Mouse (Mus musculus): ENCODE results near the gene Ankrd22.
"Not testable (repeated sequence)": the region's sequence is repeated elsewhere in the genome, so short reads cannot be mapped to it uniquely, and the experiment has no call there.

Gene Ankrd22

DNA sequence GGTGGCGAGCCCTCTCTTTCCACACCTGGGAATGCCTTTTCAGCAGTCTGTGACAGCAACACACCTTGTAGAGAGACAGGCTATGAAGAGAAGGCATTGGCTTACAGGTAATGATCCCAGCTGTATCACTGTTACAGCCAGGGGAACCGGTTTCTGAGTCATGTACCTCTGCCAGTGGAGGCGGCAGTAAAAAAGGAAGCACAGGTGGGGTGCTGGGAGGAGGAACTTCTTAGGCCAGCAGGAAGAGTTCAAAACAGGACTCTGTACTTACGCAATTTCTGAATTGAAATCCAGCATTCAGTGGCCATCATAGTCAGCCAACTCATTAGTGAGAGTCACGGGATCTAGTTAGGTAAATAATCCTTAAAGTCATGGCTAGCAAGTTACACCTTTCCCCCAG, at the start of gene Ankrd22:
Ankrd22 (minus strand) TSS at position 163 of the 400 bp plus-strand sequence.
- in situ Hi-C loops (cut with MboI, MseI), result no loop called here

DNA sequence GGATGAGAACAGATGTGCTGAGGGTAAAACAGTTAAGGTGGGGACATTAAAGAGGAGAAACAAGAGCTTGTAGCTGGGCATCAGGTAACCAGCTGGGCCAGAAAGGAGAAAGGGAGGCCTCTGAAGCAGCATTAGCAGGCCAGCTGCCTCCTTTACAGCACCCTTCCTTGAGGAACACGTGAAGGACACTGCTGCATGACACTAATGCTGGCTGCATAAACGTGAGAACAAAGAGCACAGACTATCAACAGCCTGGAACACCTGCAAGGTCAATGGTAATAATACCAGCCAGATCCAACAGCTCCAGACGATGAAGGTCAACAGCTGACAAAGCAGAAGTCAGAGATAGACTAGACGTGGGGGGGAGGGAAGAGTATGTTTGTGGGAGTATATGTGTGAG, 48.3 kb upstream of the Ankrd22 start:
- in situ Hi-C loops (cut with MboI, MseI), result no loop called here

DNA sequence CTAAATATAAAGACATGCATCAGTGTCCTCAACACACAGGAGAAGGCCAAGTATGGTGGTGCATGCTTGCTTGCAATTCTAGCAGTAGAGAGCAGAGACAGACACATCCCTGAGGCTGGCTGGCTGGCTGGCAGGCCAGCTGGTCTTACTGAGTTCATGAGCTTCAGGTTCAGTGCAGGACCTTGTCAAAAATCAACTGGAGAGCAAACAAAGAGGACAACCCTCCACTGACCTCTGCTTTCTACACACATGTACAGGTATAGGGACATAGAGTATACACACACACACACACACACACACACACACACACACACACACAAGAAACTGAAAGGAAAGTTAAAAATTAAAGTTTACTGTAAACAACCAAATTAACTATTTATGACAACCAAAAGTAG, 47.4 kb upstream of the Ankrd22 start:
- in situ Hi-C loops (cut with MboI, MseI), result no loop called here

DNA sequence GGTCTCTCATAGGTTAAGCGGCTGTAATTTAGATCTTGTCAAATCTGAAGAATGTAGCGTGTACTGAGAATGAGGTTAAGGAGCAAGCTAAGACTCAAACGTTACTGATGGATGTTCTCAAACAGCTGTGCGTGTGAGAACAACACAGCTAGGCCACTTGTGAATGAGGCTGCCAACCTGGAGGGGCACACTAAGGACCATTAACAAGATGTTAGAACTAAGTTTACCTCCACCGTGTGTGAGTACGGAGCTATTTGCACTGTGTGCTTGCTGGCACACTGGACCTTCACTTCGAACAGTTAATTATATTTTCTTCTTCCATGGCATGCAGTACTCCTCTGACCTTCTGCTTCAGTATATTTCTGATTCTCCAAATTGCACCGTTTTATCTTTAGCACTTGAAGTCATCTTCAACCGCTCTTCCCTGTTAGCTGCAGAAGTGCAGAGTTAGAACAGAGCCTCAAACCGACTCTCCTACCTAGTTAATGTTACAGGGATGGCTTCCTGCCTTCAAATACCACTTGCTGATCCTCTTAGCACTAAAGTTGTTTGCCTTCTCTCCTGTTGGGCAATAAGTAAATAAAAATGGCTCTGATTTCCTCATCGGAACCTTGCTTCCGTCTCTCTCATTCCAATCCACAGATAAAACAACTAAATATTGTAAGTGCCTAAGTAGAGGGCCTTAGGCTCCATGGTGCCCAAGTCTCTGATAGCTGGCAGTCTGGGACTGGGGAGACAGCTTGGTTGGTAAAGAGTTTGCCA, 46.8 kb upstream of the Ankrd22 start:
- in situ Hi-C loops (cut with MboI, MseI), result no loop called here

DNA sequence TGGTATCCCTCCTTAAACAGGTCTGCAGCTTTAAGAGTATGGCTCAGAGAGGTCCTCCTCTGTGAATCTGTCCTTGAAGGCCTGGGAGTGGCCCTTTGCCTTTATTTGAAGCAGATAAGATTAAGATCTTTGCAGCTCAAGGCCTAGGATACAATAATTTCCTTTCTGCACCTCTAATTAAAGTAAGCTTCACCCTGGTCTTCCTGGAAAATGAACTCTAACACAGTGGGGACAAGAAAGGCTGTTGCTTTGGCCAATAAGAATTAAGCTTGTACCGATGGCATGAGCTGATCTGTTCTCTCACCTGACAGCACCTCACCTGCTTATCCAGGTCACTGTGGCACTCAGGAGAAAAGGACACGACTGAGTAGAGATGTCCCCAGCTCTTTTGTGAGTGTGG, 45.0 kb upstream of the Ankrd22 start:
- in situ Hi-C loops (cut with MboI, MseI), result no loop called here

DNA sequence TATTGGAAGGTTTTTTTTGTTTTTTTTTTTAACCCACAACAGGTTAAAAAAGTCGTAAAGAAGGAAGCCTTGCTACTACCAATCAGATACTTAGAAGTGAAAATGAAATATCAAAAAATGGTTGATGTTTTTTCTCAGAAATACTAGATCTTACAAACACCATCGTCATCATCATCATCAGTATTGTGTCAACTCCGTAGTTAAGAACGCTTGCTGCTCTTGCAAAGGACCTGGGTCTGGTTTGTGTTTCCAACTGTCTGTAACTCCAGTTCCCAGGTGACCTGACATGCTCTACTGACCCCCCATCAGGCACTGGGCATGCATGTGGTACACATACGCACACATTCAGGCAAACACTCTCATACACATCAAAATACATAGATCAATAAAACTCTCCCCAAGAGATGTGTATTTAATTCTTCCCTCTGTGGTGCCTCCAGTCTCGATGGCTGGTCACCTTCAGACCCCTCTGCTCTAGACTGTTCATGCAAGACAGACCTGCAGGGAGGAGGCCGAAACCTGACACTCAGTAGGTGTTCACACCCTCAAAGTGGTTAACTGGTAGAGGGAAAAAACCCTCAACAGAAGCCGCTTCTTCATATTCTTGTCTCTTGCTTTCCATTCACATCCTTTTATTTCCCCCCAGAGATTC, 44.2 kb upstream of the Ankrd22 start:
- in situ Hi-C loops (cut with MboI, MseI), result no loop called here

DNA sequence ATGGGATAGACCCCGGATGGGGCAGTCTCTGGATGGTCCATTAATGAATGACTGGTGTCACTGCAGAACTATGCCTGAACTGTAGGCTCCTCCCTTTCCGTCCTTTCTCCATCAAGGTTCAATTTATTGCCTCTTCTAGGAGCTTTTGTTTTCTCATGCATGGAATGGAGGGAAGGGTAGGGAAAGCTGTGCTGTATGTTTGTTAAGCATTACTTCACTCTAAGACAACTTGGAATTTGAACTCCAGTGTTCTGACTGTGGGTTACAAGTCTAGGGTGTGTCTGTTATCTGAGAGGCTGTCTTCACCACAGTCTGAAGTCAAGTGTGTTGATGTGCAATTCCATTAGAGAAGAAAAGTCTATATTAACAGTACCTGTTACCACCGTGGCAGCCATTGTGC, 43.2 kb upstream of the Ankrd22 start:
- in situ Hi-C loops (cut with MboI, MseI), result no loop called here

DNA sequence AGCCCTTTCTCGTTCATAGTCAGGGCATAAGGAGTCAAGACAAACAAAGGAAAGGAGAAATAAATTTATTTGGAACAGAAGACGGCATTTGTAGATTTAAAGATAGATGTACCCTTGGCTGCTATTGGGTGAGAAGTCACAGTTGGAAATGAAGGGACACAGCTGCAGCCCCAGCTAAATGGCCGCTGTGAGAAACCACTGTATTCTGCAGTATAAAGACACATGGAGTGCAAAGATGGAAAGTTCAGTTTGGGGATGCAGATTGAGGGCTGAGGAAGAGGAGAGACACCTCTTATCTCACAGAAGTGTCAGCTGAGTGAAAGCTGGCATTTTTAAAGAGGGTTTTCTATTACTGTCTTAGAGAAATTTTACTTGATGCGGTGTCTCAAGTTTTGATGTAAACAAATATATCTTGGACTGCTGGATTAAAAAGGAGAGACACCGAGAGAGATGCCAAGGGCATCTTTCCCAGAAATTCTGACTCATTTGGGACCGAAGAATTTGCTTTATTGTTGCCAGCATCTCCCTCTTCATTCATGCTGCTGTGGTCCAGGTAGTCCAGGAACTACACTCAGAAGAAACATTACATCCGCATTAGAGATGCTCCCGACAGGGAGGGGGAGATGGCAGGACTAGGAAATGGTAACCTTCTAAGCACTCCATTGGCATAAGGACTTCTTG, 41.0 kb upstream of the Ankrd22 start:
- in situ Hi-C loops (cut with MboI, MseI), result no loop called here

DNA sequence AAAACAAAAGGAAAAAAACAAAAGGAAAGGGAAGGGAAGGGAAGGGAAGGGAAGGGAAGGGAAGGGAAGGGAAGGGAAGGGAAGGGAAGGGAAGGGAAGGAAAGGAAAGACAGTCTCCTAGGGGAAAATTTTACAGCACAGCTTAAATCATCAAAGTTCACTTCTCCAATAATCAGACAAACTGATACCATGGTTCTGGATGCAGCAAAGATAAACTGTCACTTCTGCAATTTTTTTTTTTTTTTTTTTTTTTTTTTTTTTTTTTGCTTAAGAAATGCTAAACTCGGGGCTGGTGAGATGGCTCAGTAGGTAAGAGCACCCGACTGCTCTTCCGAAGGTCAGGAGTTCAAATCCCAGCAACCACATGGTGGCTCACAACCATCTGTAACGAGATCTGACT, 40.3 kb upstream of the Ankrd22 start:
- in situ Hi-C loops (cut with MboI, MseI), result not testable (repeated sequence)

DNA sequence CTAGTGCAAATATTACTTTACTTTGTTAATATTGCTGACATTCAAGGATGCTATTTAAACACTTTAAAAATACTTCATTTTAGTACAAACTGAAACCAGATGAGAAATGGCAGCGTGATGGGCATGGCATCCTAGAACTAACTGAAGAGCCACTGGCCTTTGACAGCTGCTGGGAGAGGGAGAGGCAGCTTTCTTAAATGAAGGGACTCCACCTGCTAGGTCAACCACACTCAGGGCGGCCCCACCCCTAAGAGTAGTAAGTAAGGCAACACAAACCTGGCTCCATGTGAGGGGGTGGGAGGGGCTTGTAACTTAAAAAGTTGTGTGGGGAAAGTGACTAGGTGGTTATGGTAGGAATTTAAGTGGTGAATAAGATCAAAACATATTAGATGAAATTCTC, 36.8 kb upstream of the Ankrd22 start:
- in situ Hi-C loops (cut with MboI, MseI), result no loop called here

DNA sequence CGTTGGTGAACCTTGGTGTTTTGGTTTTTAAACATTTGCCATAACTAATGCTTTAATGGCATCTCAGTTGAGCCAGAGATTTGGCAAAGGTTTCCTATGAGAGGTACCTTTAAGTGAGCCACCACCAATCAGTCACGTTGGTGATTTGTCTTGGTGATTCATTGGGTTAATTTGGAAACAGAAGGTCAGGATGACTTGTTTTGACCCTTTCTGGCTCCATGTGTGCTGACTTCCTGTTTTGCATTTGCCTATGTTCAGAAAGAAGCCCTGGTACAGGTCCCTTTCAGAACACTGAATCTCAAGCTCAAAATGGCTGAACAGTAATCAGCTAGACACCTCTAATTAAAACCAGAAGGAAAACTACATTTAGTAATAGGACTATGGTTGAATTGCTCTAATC, 33.6 kb upstream of the Ankrd22 start:
- in situ Hi-C loops (cut with MboI, MseI), result no loop called here

DNA sequence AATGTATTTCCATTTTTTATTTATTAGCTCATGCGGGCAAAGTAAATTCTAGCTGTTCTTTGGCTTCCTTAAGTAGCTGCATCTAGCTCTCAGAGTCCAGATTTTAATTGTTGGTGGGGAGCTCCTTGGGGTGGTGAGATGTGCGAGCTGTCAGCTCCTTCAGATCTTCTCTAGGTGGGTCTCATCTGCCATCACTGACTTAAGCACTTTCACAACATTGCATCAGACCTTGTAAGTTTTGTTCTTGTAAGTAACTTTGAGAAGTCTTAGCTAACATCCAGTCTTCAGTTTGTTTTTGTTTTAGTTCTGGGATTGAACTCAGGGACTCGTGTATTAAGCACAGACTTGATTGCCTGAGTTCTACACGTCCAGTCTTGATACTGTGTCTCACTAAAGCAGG, 33.0 kb upstream of the Ankrd22 start:
- in situ Hi-C loops (cut with MboI, MseI), result no loop called here

DNA sequence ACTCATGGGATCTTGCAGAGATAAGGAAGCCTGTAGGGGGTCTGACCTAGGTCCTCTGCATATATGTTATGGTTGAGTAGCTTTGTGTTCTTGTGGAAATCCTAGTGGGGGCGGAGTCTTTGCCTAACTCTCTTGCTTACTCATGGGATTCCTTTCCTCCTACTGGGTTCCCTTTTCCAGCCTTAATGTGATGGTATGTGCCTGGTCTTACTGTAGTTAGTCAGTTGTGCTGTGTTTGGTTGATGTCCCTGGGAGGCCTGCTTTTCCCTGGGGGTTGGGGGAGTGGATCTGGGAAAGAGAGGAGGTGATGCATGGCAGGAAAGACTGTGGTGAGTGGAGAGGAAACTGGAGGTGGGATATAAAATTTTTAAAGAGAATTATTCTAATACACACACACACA, 32.2 kb upstream of the Ankrd22 start:
- in situ Hi-C loops (cut with MboI, MseI), result no loop called here

DNA sequence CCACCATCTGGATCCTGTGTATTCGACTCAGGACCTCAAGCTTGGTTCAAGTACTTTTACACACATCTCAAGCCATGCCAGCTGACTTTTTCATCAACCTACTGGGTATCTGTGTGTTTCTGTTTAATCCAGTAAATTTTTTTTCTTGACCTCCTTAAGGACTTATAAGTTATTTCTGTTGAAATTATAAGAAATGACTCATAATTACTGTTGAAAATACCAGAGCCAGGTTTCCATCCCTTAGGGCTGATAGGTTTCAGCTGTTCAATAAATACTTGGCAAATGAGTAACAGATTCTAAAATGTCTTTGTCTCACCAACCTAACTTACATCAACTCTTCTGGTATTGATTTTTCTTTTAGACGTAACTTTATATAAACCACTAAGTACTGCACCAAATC, 29.2 kb upstream of the Ankrd22 start:
- in situ Hi-C loops (cut with MboI, MseI), result no loop called here

DNA sequence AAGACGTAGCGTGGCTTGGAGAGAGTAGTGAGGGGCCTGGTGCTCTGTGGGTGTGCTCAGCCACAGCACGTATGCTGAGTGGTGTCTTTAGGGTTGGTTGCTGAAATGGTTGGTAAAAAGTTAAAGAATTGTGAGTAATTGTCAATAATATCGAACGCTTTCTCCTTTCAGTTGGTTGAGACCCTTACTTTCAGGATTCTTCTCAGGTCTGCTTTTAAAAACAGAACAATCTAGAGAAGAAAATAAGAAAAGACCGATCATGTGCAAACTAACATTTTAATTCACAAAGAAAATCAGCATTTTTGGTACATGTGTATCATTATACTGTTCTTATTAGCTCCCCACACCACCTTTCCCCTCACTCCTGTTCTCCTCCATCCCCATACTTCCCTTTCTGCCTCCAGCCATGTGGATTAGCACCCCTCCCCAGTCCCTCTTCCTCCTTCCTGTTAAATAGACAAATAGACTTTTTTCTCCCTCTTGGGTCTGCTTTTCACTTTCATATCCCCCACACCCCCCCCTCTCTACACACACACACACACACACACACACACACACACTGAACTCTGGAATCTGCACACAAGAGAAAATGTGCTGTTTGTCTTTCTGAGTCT, 28.4 kb upstream of the Ankrd22 start:
- in situ Hi-C loops (cut with MboI, MseI), result no loop called here

DNA sequence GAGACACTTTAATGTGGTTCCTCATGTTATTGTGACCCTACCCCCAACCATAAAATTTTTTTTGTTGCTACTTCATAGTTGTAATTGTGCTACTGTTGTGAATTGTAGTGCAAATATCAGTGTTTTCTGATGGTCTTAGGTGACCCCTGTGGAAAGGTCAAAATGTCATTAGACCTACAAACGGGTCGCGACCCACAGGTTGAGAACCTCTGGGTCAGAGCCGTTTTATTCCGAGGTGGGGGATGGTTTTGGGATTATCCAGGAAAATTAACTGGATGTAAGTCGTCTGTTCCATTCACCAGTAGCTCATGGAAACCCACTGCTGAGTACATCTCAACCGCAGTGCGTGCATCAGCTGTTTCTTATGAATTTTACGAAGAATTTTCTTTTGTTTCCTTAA, 27.8 kb upstream of the Ankrd22 start:
- in situ Hi-C loops (cut with MboI, MseI), result no loop called here

DNA sequence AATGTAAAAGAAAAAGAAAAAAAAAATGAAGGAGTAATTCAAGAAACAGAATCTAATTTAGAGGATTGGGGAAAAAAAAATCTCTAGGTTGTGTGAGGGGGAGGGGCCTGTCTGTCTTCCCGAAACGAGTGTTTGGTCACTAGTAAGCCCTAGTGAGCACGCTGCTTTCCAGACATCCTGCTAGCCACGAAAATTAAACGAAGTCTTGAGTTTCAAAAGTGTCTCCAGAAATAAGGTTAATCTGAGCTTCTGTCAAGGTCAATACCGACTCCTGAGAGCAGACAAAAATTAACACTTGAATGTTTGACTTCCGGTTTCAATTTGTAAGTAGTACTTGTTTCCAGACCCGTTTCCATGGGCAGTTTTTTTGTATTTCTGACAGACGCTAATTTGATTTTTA, 27.3 kb upstream of the Ankrd22 start:
- in situ Hi-C loops (cut with MboI, MseI), result no loop called here

DNA sequence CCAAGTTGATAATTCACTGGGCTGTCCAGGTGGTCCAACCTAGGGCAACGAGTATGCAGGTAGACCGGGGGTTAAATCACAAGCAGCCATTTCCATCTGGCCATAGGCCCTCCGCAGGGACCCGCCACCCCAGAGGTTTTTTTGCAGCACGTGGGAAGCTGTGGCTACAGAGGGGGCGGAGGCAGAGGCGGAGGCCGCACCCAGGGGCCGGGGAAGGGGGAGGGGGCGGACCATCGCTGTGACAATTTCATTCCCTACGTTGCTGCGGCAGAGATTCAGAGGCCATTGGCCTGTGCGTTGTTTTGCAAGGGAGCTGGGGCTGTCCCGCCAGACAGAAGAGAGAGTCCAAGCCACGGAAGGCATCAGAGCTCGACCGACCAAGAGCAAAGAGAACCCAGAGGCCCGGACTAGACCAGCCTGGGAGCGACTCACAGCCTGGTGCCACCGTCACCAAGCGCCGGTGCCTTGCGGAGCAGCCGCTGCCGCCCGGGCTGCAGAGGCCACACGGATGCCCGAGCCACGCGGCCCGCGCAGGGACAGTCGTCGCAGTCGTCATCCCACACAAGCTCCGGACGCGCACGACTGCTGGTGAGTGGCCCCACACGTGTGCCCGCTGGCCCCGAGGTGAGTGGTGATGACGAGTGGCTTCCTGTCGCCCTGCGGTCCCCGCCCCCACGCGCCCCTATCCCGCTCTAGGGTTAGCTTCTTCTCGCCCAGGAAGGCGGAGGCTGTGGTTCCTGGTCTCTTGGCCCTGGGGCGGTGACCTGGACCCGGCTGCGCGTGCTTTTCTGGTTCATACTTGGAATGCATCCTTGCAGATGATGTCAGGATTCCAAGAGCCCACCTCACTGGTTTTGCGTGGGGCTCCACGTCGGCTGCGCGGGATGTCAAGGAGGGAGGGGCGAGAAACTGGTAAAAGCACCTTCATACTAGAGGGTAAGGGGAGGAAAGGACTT, 26.4 kb upstream of the Ankrd22 start, which contains the start of gene Stambpl1:
Stambpl1 (plus strand) TSS at position 222 of the 956 bp plus-strand sequence.
- in situ Hi-C loops (cut with MboI, MseI), result no loop called here

DNA sequence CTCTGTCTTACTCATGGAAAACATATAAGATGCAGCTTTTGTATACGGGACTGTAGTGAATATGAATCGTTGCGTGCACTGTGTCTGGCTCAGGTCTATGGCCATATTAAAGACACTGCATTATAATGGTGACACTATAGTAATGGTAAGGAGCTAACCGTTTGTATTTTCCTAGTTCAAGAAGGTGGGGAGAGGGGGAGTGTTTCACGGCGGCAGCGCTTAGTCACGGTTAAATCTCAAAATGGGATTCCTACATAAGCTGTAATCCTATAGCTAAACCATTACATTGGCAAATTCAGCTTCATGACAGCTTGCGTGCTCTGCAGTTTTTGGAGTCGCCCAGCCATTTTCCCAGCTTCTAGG, 25.8 kb upstream of the Ankrd22 start:
- in situ Hi-C loops (cut with MboI, MseI), result no loop called here

DNA sequence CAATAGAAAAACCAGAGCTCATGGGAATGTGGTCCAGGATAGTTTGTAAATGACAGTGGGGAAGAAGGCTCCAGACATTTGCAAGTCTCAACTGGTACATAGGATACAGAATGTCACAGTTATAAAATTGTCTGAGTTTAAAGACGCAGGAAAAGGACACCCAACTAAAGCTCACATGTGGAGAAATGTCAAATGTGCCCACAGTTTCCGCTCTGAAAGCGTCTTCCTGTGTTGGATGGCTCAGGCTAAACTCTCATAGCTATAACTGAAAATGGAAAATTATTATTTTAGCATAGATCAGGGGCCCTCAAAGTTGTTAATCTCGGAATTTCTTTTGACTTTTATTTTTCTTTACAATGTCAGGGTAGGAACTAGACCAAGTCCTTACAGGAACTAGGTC, 21.0 kb upstream of the Ankrd22 start:
- in situ Hi-C loops (cut with MboI, MseI), result loop anchor here (10.0 kb wide), 1 partner anchor 1802 kb away; the partner anchor contains the start of gene Sgms1

DNA sequence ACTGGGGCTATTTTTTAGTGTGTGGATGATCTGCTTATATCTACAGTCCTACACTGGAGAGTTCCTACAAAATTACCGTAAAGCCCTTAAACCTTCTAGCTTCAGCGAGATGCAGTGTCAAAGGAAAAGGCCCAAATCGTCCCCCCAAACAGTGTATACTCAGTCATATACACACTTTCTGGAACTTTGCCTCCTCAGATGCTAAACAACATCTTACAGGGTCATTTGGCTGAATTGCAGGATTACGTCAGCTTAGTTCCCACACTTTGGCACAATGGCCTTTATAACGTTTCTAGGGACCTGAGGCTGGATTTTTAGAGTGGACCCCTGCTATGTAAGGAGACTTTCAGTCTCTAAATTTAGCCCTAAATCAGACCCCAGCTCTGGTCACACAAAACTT, 16.6 kb upstream of the Ankrd22 start:
- in situ Hi-C loops (cut with MboI, MseI), result loop anchor here (10.0 kb wide), 1 partner anchor 1798 kb away; the partner anchor contains the start of gene Sgms1

Measured in regulatory T cell (primary cell).